Mouse (Mus musculus) cortical plate, adult 2 months (tissue): ENCODE measurements around the gene Rhod.

Source experiments
- CTCF ChIP-seq: fragments of 200-500 bp; IDR thresholded peaks from 2 replicates; pipeline ENCODE4 v1.5.1; 2011; ENCODE audit warnings: mild to moderate bottlenecking, control low read depth, low read length; ENCODE audit not compliant: insufficient read depth; ENCODE audit errors: extremely low read depth
- POLR2A ChIP-seq: fragments of 200-500 bp; IDR thresholded peaks from 2 replicates; pipeline ENCODE4 v1.6.1; 2011; ENCODE audit warnings: mild to moderate bottlenecking, low read length, control low read depth; ENCODE audit not compliant: insufficient read depth; ENCODE audit errors: extremely low read depth

DNA sequence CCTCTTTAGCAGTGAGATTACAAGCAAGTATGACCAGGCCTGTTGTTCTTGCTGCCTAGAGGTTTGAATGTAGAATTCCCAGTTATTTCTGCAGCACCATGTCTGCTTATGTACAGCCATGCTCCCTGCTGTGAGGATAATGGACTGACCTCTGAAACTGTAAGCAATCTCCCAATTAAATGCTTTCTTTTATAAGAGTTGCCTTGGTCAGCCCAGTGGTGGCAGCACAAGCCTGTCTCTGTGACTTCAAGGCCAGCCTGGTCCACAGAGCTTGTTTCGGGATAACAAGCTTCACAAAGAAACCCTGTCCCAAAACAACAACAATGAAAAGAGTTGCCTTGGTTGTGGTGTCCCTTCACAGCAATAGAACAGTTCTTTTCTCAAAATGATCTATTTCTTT, 5.5 kb downstream of the Rhod start:
- TF ChIP-seq CTCF (no peak), POLR2A (no peak)
